Mouse (Mus musculus): Measurements from ENCODE around the gene Hist2h4.
"Not testable (repeated sequence)": the region's sequence is repeated elsewhere in the genome, so short reads cannot be mapped to it uniquely, and the experiment has no call there.

Hist2h4 gene

GRCm38 (mm10) chr3:96247356-96248140 lies 15.6 kb downstream of the Hist2h4 start:
- DNase-seq (ENCODE audit: low read depth, low spot score): peak; percentile 54

GRCm38 (mm10) chr3:96246427-96246856 lies 16.7 kb downstream of the Hist2h4 start, which contains the start of gene Hist2h3c1:
TSS of gene Hist2h3c1 (plus strand) at chr3:96246685.
- DNase-seq (ENCODE audit: low read depth, low spot score): not testable (repeated sequence)

- DNase-seq (ENCODE audit: low read depth, low spot score): not testable (repeated sequence)
Observed at GRCm38 (mm10) chr3:96246018-96246417, 17.1 kb downstream of the Hist2h4 start.

DNA sequence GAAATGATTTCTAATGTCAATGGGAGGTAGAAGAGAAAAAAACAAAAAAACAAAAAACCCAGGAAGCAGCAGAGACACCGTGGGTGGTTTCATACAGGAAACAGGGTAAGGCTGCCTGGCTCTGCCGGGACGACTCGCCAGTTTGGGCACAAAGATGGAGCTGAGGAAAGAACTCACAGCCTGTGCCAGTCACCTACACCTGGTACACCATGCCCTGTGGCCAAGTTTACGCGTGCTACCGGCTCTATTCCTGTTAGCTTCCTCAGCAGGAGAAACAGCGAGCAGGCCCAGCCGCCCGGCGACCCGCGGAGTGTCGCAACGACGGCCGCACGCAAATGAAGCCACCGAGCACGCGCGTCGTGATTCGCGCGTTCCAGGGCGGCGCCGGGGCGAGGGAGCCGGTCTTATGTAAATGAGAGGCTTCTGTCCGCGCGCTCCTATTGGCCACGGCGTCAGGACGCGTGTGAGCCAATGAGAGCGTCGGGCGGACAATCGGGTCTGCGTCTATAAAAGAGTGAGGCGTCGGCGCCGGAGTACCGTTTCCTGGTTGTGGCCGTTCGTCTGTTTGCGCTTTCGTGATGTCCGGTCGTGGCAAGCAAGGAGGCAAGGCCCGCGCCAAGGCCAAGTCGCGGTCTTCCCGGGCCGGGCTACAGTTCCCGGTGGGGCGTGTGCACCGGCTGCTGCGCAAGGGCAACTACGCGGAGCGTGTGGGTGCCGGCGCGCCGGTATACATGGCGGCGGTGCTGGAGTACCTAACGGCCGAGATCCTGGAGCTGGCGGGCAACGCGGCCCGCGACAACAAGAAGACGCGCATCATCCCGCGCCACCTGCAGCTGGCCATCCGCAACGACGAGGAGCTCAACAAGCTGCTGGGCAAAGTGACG lies 17.9 kb downstream of the Hist2h4 start, which contains the start of gene Hist2h2aa1:
Hist2h2aa1 (plus strand) TSS at position 495 of the 884 bp plus-strand sequence.
- peak; percentile 83 for DNase-seq (ENCODE audit: low read depth, low spot score)

DNA sequence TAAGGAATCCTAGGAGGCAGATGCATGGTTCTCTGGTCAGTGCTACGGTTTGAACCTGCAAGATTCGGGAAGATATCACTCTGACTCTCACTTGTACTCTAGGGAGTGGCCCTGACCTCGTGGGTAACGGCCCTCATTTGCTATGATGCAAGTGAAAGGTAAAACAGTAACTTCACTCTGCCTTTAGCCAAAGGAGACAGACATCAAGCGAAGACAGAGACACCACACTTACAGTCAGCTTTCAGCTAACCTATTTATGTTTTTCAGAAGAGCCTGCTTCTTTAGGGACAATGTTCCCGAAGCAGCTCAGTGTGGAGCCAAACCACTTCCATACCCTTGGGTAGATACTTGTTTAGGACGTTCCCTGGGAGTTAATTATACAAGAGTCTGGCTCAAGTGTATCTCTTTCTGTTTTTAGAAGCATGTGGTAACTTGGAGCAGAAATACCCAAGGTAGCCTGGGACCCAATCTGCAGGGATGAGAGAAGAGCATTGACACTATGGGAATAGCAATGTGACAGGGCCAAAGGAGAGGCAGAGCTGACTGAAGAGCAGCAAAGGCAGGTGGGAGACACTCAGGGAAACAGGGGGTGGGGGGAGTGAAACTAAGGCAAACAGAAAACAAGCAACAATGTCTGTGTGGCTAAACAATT lies 19.1 kb downstream of the Hist2h4 start:
- peak; percentile 23 for DNase-seq (ENCODE audit: low read depth, low spot score)

GRCm38 (mm10) chr3:96240799-96241197 lies 22.3 kb downstream of the Hist2h4 start:
- no peak for DNase-seq (ENCODE audit: low read depth, low spot score)

GRCm38 (mm10) chr3:96239949-96240798 lies 22.9 kb downstream of the Hist2h4 start, which contains the start of gene Hist2h2aa2:
TSS of gene Hist2h2aa2 (minus strand) at chr3:96240276.
- peak; percentile 66 for DNase-seq (ENCODE audit: low read depth, low spot score)

DNA sequence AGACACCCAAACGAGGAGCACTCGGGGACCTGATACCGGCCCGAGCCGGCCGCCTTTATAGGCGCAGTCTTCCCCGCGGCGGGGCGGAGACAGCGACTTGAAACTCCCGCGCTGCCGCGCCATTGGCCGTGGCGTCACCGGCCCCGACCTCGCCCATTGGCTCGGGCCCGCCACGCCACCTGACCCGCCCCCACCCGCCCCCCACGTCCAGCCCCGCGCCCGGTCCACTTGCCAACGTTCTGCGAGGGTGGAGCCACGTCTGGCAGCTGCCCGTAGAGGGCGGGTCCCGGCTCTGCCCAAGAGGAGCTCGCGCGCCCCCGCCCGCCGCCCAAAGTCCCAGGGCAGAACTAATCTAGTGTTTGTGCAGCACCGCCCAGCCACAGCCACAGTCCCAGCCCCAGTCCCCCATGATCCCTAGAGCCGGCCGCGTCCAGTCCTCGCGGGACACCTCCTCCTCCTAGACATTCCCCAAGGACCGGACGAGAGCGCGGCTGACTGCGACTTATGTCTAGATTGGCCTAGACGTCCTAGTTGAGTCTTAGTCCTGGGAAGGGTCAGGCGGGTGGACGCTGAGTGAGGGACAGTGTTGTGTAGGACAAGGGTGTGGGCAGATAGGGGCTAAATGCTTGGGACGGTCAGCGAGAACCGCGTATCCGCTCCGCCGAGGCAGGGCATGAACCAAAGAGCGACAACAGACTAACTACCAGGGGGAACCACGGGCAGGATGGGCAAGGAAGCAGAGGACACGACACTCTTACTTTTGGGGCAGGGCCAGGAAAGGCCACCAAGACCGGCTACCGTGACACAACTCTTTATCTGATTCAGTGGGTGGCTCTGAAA lies 23.9 kb downstream of the Hist2h4 start, which contains the start of gene Hist2h3c2:
Hist2h3c2 (minus strand) TSS at position 174 of the 840 bp plus-strand sequence.
- not testable (repeated sequence) for DNase-seq (ENCODE audit: low read depth, low spot score)

DNA sequence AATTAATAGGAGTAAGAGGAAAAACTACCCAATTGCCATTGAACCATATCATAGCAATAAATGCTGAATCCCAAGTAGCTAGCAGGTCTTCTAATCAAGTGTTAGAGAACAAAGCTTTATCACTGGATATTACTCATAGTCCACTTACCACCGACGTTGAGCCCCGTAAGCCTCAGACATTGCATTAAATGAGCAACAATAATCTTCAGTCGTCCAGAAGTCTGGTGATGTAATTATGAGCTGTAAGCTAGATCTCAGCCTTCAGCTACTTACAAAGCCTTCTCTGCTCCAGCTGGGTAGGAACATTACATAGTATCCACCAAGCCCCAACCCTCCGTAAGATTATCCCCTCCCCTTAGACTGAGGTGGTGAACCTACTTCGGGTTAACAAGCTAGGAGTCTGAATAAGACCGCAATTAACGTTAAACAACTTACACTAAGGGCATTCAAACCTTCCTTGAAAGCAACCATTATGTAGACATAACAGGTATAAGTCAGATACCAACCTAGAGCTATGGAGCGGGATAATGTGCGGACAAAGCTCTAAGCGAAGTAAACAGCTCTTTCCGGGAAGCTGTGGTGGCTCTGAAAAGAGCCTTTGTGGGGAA lies 25.1 kb downstream of the Hist2h4 start:
- peak; percentile 75 for DNase-seq (ENCODE audit: low read depth, low spot score)

DNA sequence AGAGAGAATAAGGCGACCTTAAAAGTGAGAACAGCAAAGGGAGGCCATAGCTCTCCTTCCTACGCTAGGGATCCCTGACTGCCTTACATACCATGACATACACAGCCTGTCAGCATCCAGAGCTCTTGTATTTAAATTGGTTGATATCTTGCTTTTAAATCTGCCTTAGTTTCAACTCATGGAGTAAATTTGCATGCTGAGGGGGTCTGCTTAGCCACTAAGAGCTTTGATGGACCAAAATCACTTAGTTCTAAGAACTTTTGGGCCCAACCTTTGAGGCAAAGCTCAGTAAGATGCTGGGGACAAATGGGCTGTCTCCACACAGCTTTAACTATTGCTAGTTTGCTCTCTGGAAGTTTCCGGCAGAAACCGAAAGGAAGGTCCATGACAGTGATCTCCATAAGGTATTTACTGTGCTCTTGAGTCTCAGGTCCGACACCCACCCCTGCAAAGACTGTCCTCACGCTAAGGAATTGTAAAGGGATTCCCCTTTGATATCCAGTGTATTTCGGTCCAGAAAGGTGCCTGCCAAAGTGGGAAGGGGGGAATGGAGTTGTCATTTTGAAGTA lies 25.7 kb downstream of the Hist2h4 start:
- peak; percentile 49 for DNase-seq (ENCODE audit: low read depth, low spot score)

DNA sequence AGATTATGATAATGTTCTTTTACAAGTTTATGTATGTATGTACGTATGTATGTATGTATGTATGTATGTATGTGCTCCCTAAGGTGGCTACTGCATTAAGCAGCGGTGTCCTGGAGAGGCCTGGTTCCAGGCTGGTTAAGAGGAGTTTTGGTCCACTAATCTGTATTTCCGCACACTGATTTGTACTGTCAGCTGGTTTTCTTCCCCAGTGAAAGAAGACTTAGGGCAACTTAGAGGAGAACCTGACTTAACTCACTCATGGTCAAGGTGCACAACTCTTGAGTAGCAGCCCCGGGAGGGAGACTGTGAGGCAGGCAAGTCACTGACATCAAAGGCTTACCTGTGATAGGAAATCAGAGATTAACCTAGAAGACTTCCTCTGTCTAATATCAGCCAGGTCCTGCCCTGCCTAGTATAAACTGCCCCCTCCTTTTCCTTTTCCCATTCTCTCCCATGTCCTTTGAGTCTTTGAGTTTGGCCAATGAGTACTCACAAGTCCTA lies 26.2 kb downstream of the Hist2h4 start:
- no peak for DNase-seq (ENCODE audit: low read depth, low spot score)

- DNase-seq (ENCODE audit: low read depth, low spot score): no peak
Observed at GRCm38 (mm10) chr3:96235836-96236235, 27.3 kb downstream of the Hist2h4 start.

DNA sequence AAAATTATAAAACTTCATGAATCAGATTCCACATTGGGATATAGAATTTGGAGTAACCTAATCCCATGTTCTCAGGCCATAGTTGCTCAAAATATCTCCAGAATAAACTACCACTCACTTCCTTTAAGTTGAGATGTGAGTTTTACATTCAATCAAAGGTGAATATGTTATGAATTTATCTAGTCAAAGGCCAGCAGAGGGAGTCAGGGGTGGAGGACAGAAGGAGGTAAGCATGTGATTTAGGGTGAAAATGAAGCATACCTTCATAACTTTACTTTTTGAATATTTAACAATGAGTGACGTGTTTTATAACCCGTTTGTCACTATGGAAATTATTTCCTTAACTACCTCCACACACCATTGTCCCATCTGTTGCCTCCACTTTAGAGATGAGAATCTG lies 28.2 kb downstream of the Hist2h4 start:
- DNase-seq (ENCODE audit: low read depth, low spot score): no peak

GRCm38 (mm10) chr3:96231758-96232120 lies 31.4 kb downstream of the Hist2h4 start:
- DNase-seq (ENCODE audit: low read depth, low spot score): no peak

DNA sequence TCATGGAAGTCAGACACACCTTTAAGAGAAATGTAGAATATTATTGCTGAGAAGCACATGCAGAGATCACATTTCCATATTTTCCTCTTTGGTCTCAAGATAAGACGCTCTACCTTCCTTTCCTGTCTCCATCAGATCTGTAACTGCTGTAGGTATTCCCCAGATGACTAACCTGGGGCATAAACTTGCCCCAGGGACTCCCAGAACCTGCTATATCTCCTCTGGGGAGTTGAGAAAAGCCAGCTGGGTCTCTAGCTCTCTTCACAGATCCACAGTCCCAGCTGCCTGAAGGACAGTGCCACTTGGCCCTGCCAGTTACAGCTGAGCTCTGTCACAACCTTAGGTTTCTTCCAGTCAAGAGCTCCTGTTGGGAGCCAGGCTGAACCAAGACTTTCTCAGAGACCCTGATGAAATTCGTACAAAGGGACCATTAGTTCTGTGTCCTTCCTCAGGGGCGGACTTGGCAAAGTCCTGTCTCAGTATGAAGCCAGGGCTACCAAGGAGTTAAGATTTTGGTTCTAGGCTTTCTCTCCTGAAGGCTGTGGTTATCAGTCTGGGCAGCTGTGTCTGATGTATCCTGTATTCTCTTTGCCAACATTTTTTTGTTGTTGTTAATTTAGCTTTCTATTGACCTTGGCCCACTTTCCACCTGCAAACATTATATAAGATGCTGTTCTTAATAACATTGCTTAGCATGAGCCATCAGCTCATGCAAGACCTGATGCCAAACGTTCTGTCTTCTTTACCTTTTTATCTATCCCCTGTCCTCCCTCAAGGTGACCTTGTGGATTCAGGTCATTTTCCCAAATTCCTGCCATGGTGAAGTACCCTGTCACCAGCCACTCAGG lies 32.0 kb downstream of the Hist2h4 start:
- no peak for DNase-seq (ENCODE audit: low read depth, low spot score)

DNA sequence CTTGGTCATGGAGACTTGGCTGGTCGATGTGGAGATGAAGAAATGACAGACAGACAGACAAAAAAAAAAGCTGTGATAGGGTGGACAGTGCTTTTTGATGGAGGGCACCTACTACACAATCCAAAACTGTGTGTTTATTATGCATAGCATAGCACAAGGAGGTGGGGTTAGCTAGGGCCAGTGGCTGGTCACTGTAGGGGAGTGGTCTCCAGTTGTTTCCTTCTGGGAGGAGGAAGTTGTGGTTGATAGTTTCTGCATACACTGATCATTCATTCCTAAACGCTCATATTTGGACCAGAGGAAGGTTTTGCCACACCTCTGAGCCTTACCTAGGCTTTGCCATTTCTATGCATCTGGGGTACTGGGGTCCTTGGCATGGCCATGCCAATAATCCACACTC lies 32.7 kb downstream of the Hist2h4 start:
- DNase-seq (ENCODE audit: low read depth, low spot score): no peak

DNA sequence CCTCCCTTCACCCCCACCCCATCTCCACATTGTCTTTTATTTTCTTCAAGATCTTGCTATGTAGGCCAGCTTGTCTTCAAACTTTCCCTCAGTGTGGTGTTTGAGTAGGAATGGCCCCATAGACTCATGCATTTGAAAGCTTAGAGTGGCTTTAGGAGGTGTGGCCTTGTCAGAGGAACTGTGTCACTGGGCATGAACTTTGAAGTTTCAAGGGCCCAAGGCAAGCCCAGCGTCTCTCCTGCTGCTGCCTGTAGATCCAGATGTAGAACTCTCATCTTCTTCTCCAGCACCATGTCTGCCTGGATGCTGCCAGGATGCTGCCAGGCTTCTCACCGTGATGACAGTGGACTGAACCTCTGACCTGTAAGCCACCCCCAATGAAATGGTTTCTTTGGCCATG lies 34.3 kb downstream of the Hist2h4 start:
- no peak for DNase-seq (ENCODE audit: low read depth, low spot score)
